Mouse (Mus musculus) adrenal gland, postnatal 10 days (tissue): ENCODE results near the gene Manba. TPM values are rescaled to one million over a fixed set of nuclear protein-coding genes. Genes with fewer than 3 reads are reported as not detected.

Experiments used
- total RNA-seq, 2 experiments: library from RNA; stranded (reverse); gene quantifications; 2 replicates each; pipeline ENCODE4 v1.2.3; 2021

Gene Manba
- total RNA-seq, 2 experiments from 2014 or later, result 12.9 to 18.6 TPM

Other genes starting within 250 kb of the Manba start
- 1 to 10 TPM; 2.8 to 3.5 TPM for gene Bdh2, start 204.4 kb upstream of the Manba start, total RNA-seq
- gene Slc9b2, start 177.9 kb upstream of the Manba start, total RNA-seq, result 1 to 10 TPM; 1.8 to 4.2 TPM
- gene Slc9b1, start 137.6 kb upstream of the Manba start, total RNA-seq, result under 1 TPM; 0.45 to 0.84 TPM
- 10 to 100 TPM; 27.0 to 30.2 TPM for gene Cisd2, start 61.7 kb upstream of the Manba start, total RNA-seq
- 100 to 1,000 TPM; 350 to 358 TPM for gene Ube2d3, start 47.5 kb upstream of the Manba start, total RNA-seq
- gene Nfkb1, start 205.9 kb downstream of the Manba start, total RNA-seq, result 10 to 100 TPM; 48.3 to 58.1 TPM